Mouse (Mus musculus): ENCODE results near the gene Spata31d1a. TPM values are rescaled to one million over a fixed set of nuclear protein-coding genes. Genes with fewer than 3 reads are reported as not detected.
"Not testable (repeated sequence)": the region's sequence is repeated elsewhere in the genome, so short reads cannot be mapped to it uniquely, and the experiment has no call there.

Spata31d1a gene
- polyA plus RNA-seq, 1 experiment from 2014 or later = not detected

DNA sequence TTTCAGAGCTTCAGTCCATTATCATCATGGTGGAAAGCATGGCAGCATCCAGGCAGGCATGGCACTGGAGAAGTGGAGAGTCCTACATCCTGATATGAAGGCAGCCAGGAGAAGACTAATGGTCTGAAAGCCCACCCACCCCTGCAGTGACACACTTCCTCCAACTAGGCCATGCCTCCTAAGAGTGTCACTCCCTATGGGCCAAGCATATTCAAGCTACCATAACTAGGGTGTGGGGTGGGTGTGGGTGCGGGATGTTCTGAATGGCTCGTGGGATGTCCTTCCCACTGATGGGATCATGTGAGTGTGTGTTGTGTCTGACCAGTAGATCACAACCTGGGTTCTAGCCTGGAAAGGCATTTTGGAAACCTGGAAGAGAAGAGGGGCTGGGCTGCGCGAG is 23.8 kb upstream of the Spata31d1a start:
- no peaks in the 10 kb centered on the region for H3K36me3 ChIP-seq
- no peak overlapping the region for H3K27ac ChIP-seq
- 79% methylated on average over 4 of the region's 4 CpGs for WGBS
- H3K9me3 ChIP-seq = no peaks in the 10 kb centered on the region
- no peak for ATAC-seq (ENCODE audit: insufficient number of reproducible peaks, insufficient read depth, low FRiP score, low TSS enrichment, low read depth)
- no peak overlapping the region for H3K9ac ChIP-seq (replicated peaks)
- H3K4me3 ChIP-seq (replicated peaks) = no peak overlapping the region
- peaks cover 3% of the 10 kb centered on the region for H3K27me3 ChIP-seq
- H3K4me2 ChIP-seq = no peak overlapping the region
- H3K4me1 ChIP-seq (replicated peaks) = no peaks in the 10 kb centered on the region

DNA sequence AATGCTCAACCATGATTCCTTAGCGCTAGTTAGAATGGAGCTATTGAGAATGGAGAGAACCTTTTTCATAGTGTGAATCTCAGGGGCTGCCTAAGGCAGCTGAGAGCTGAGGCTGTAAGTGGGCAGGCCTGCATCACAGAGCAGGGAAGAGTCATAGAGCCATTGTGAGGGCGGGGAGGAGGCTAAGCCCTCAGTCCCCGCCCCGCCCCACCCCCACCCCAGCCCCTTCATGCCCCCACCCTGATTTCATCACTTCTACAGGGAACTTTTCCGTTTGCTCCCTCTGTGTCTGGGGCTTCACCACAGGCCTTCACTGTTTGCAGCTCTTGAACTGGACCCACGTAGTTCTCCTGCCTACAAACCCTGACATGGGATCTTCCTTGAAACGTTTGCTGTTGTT is 21.5 kb upstream of the Spata31d1a start, which contains the start of gene Spata31d1d:
Gene Spata31d1d (minus strand): TSS at position 101 of the 400 bp plus-strand sequence.
- no peak within 1 kb of the TSS for H3K4me3 ChIP-seq (replicated peaks)
- H3K4me2 ChIP-seq = no peak within 1 kb of the TSS
- H3K9me3 ChIP-seq = no peaks in the 10 kb centered on the region
- no peak for ATAC-seq (ENCODE audit: insufficient number of reproducible peaks, insufficient read depth, low FRiP score, low TSS enrichment, low read depth)
- H3K9ac ChIP-seq (replicated peaks) = no peak within 1 kb of the TSS
- H3K27me3 ChIP-seq = peaks cover 6% of the 10 kb centered on the region
- no peaks in the 10 kb centered on the region for H3K36me3 ChIP-seq
- H3K27ac ChIP-seq = no peak within 1 kb of the TSS
- 44% methylated on average over 6 of the region's 7 CpGs for WGBS
- H3K4me1 ChIP-seq (replicated peaks) = peaks cover 2% of the 10 kb centered on the region; the same call in 1 of the 2 replicates

DNA sequence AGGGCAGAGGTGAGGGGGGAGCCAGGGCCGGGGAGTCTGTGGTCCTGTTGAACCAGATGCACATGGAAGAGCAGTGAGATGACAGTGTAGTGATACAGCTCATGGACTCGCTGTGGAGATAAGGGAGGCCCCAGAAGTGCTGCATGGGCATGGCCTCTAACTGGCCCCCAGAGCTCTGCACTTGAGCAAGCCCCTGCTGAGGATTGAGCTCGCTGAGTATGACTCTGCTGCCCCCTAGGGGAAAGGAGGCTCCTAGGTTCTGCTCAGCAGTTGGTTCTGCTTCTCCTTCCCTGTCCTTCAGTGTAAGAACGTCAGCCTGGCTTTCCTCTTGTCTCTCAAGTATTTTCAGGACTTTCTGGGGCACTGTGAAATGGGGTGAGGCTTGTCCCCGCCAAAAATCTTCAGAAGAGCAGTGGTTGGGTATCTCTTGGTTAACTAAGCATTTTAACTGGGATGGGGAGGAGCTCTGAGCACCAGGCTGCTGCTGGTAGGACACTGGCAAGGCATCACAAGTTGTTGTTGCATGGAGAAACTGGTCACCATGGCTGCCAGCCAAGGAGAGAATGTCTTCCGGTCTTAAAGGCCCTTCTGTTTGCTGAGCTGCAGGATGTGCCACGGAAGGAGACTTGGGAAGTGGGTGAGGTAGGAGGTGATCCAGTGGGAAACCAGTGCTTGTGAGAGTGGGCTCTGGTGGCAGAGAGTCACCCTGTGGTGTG is 18.4 kb upstream of the Spata31d1a start:
- Histone ChIP-seq H3K9me3 (no peaks in the 10 kb centered on the region), H3K4me1 (replicated peaks) (peaks cover 11% of the 10 kb centered on the region; the same call in 1 of the 2 replicates), H3K4me3 (replicated peaks) (no peak overlapping the region), H3K27ac (no peak overlapping the region), H3K36me3 (no peaks in the 10 kb centered on the region), H3K4me2 (no peak overlapping the region), H3K9ac (replicated peaks) (no peak overlapping the region), H3K27me3 (peaks cover 15% of the 10 kb centered on the region)
- ATAC-seq (ENCODE audit: insufficient number of reproducible peaks, insufficient read depth, low FRiP score, low TSS enrichment, low read depth) = no peak
- WGBS = 28% methylated on average over 7 of the region's 7 CpGs

DNA sequence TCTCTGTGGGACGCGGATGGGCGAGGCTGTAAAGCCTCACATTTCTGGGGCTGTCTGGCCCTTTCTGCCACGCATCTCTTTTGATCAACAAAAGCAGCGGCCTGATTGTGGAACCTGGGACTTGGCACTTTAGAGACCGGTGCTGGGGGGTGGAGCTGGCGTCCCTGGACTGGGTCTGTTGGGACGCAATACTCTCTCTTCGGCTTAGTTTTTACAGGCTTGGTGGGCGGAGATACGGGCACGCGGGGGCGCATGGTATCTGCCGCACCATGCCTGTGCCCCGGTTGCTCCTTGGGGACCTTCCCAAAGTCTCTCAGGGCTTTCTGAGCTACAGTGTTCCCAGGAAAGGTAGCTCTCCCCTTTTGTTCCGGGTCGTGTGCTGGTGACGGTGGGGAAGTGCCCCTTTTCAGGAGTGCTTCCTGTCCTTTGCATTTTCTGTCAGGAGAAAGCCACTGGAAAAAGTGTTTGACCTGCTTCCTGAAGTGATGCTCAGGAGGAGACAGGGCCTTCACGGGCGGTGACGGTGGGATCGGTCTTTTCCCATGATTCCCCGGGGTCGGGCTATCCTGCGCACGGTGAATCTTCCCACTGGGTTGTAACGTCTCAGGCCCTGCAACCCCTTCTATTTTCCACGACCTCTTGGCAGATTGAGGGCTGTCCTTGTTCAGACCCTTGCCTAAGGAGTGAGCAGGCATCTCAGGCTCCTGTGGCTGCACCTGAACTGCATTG is 16.2 kb upstream of the Spata31d1a start:
- Histone ChIP-seq H3K9ac (replicated peaks) (peak overlapping the region; percentile 37; the same call in 1 of the 2 replicates), H3K27me3 (peaks cover 15% of the 10 kb centered on the region), H3K4me3 (replicated peaks) (peak overlapping the region; percentile 21), H3K4me2 (peak overlapping the region; percentile 52), H3K27ac (no peak overlapping the region), H3K4me1 (replicated peaks) (peaks cover 11% of the 10 kb centered on the region; the same call in 1 of the 2 replicates), H3K9me3 (no peaks in the 10 kb centered on the region), H3K36me3 (no peaks in the 10 kb centered on the region)
- ATAC-seq (ENCODE audit: insufficient number of reproducible peaks, insufficient read depth, low FRiP score, low TSS enrichment, low read depth) = no peak
- WGBS = 29% methylated on average over 29 of the region's 29 CpGs

DNA sequence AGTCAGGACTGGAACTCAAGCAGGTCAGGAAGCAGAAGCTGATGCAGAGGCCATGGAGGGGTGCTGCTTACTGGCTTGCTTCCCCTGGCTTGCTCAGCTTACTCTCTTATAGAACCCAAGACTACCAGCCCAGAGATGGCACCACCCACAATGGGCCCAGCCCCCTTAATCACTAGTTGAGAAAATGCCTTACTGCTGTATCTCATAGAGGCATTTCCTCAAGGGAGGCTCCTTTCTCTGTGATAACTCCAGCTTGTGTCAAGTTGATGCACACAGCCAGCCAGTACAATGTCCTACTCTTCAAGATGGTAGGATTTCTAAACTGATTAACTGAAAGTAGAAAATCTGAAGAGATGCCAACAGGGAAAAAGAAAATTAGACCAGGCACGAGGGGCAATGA is 12.0 kb upstream of the Spata31d1a start:
- H3K9me3 ChIP-seq; H3K4me3 ChIP-seq (replicated peaks); H3K4me2 ChIP-seq; H3K9ac ChIP-seq (replicated peaks); H3K27ac ChIP-seq; H3K36me3 ChIP-seq; ATAC-seq (ENCODE audit: insufficient number of reproducible peaks, insufficient read depth, low FRiP score, low TSS enrichment, low read depth): not testable (repeated sequence)
- H3K27me3 ChIP-seq = 0 out of 2 replicates have a peak, but pooled peaks cover 12% of the 10 kb centered on the region
- WGBS = 83% methylated on average over 1 of the region's 1 CpGs
- peaks cover 18% of the 10 kb centered on the region; the same call in 1 of the 2 replicates for H3K4me1 ChIP-seq (replicated peaks)

DNA sequence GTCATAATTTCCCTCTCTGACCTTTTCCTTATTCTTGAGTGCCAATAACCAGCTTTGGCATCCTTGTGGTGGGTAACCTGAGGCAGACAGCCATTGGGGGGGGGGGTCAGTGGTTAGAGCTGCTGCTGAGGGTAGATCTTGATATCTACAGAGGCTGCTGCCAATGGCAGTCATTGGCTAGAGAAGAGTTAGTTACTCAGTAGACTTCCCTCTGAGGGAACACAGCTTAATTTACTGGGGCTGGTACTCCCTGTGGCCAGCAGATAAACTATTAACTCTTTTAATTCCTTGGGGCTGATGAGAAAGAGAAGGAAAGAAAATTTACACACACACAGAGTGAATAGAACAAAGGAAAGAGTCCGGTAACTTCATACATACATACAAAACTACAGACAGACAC is 9.3 kb upstream of the Spata31d1a start:
- no peak overlapping the region for H3K4me2 ChIP-seq
- ATAC-seq (ENCODE audit: insufficient number of reproducible peaks, insufficient read depth, low FRiP score, low TSS enrichment, low read depth) = no peak
- H3K9ac ChIP-seq (replicated peaks) = no peak overlapping the region
- H3K4me3 ChIP-seq (replicated peaks) = no peak overlapping the region
- WGBS = 95% methylated on average over 1 of the region's 1 CpGs
- H3K36me3 ChIP-seq = no peaks in the 10 kb centered on the region
- no peak overlapping the region for H3K27ac ChIP-seq
- H3K9me3 ChIP-seq = no peaks in the 10 kb centered on the region
- H3K4me1 ChIP-seq (replicated peaks) = peaks cover 7% of the 10 kb centered on the region; the same call in 1 of the 2 replicates
- 0 out of 2 replicates have a peak, but pooled peaks cover 2% of the 10 kb centered on the region for H3K27me3 ChIP-seq

DNA sequence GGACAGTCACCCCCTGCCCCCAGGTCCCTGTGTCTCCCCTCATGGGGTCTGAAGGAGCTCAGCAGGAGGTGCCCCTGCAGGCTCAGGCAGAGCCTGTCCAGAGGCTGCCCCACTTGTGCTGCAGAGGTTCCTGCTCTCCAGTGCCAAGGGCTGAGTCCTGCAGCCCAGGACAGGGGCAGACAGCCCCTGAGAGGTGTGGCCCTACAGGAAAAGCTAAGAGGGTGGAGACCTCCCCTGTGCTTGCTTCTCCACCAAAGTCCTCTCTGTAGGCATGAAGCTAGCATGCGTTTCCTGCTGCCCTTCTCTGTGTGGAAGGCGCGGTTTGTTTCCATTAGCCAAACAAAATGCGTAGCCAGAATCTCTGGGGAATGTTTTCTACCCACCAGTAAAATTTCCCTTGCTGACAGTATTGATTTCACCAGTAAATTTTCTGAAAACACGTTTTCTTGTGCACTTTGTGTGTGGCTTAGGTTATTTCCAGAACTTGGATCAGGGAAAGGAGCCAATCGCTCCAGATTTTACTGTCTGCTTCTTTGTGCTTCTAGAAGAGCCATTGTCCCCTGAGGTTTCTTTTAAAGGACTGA is 8.8 kb upstream of the Spata31d1a start:
- H3K9me3 ChIP-seq; H3K9ac ChIP-seq (replicated peaks); H3K27ac ChIP-seq; H3K27me3 ChIP-seq; H3K36me3 ChIP-seq; H3K4me2 ChIP-seq; H3K4me1 ChIP-seq (replicated peaks); H3K4me3 ChIP-seq (replicated peaks); ATAC-seq (ENCODE audit: insufficient number of reproducible peaks, insufficient read depth, low FRiP score, low TSS enrichment, low read depth): not testable (repeated sequence)
- WGBS = 39% methylated on average over 6 of the region's 6 CpGs

DNA sequence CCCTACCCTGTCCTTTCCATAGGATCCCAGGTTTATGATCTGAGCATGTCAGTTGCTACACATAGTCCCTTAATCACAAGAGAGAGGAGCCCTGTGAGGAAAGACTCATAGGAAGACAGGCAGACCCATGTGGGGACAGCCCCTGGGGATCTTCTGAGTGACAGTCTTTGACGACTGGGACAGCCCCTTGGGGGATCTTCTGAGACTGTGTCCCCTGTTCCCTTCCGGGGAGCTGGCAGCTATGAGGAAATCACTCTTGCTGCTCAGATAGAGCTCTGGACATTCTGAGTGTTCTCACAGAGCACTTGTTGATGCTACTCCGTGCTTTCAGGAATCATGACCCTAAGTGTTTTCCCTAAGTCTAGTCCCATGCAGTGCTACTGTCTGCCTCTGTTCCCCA is 3.6 kb upstream of the Spata31d1a start:
- Histone ChIP-seq H3K9ac (replicated peaks) (no peak overlapping the region), H3K27me3 (peaks cover 7% of the 10 kb centered on the region; the same call in 1 of the 2 replicates), H3K36me3 (no peaks in the 10 kb centered on the region), H3K4me1 (replicated peaks) (no peaks in the 10 kb centered on the region), H3K4me3 (replicated peaks) (no peak overlapping the region), H3K9me3 (no peaks in the 10 kb centered on the region), H3K27ac (no peak overlapping the region), H3K4me2 (no peak overlapping the region)
- ATAC-seq (ENCODE audit: insufficient number of reproducible peaks, insufficient read depth, low FRiP score, low TSS enrichment, low read depth) = no peak
- 47% methylated on average over 3 of the region's 3 CpGs for WGBS

DNA sequence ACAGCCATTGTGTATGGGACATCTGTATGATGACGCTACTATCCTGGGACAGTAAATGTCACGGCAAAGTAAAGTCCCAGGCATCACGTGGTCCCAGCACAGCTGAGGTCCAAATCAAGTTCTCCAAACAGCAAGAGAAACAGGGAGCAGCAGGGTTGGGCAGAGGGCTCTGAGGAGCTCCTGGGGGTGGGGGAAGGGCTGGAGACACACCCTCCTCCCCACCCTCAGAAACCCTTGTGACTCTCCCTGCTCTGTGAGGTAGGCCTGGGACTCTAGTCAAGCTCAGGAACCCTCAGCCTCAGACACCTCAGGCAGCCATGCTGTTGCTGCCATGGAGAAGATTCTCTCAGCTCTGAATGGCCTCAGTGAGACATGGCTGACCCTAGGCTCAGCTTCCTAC is 1.9 kb upstream of the Spata31d1a start, which contains the start of gene Spata31d1b:
Gene Spata31d1b (plus strand): TSS at position 301 of the 400 bp plus-strand sequence.
- not testable (repeated sequence) for H3K4me3 ChIP-seq (replicated peaks); H3K4me2 ChIP-seq; H3K9me3 ChIP-seq; H3K9ac ChIP-seq (replicated peaks); H3K4me1 ChIP-seq (replicated peaks); H3K27me3 ChIP-seq; H3K27ac ChIP-seq; ATAC-seq (ENCODE audit: insufficient number of reproducible peaks, insufficient read depth, low FRiP score, low TSS enrichment, low read depth); H3K36me3 ChIP-seq
- 74% methylated on average over 3 of the region's 3 CpGs for WGBS

DNA sequence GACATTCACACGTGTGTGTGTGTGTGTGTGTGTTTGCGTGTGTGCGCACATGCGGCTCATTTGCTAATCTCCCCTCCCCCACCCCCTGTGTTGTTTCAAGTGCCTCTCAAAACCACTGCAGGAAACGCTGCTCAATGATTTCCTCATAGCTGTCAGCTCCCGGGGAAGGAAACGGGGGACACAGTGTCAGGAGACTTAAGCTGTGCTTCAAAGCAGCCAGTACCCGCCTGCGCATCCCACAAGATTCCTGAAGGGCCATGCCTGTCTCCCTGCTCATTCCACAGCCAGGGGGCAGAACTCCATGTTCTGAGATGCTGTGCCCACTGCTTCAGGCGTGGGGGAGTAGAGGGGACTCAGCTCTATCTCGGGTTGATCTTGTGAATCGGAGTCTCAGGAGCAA is 5.6 kb downstream of the Spata31d1a start:
- Histone ChIP-seq H3K9me3 (no peaks in the 10 kb centered on the region), H3K27ac (no peak overlapping the region), H3K9ac (replicated peaks) (no peak overlapping the region), H3K27me3 (no peaks in the 10 kb centered on the region; the same call in 1 of the 2 replicates), H3K4me1 (replicated peaks) (no peaks in the 10 kb centered on the region), H3K4me2 (no peak overlapping the region), H3K36me3 (no peaks in the 10 kb centered on the region), H3K4me3 (replicated peaks) (no peak overlapping the region)
- 55% methylated on average over 12 of the region's 12 CpGs for WGBS
- ATAC-seq (ENCODE audit: insufficient number of reproducible peaks, insufficient read depth, low FRiP score, low TSS enrichment, low read depth) = no peak

DNA sequence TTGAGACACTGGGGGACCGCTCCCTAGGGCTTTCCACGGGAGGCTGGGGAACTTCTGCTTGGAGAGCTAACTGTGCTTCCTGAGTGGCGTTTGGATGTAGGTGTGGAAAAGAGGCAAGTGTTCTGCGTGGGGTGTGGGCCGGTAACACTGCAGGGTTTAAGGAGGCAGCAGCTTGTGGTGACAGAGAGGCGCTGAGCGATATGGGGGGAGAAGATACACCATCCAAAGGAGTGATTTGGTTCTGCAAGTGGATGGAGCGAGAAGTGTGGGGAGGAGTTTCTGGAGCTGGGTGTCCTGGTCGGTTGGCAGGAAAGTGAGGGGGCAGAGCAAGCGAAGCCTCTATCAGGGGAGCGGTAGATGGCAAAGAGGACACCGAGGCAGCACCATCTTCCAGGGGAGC is 6.6 kb downstream of the Spata31d1a start:
- Histone ChIP-seq H3K4me3 (replicated peaks) (no peak overlapping the region), H3K27ac (no peak overlapping the region), H3K9ac (replicated peaks) (no peak overlapping the region), H3K9me3 (no peaks in the 10 kb centered on the region), H3K4me1 (replicated peaks) (no peaks in the 10 kb centered on the region), H3K36me3 (no peaks in the 10 kb centered on the region), H3K4me2 (no peak overlapping the region), H3K27me3 (no peaks in the 10 kb centered on the region; the same call in 1 of the 2 replicates)
- 87% methylated on average over 12 of the region's 12 CpGs for WGBS
- no peak for ATAC-seq (ENCODE audit: insufficient number of reproducible peaks, insufficient read depth, low FRiP score, low TSS enrichment, low read depth)

All from limb, embryonic 12.5 days (tissue).